Mouse (Mus musculus): ENCODE results near the gene Irf1.

DNA sequence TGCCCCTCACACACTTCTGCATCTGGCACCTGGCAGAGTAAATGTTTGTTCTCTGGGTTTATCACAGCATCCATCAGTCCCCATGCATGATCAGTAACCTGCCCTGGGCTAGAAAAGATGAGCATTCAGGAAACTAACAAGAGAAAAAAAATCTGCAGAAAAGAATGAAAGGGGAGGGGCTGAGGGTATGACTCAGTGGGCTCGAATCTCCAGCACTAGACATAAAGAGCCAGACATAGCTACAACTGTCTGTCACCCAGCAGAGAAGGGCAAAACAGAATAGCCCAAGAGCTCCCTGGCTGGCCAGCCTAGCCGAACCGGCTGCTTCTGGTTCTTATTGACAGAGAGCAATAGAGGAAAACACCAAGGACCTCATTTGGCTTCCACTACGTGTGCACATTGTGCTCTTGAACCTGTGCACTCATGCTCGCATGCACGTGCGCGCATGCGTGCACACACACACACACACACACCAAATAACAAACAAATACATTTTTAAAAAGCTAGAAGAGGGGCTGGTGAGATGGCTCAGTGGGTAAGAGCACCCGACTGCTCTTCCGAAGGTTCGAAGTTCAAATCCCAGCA lies 14.7 kb upstream of the Irf1 start:
- TF ChIP-seq POLR2A (IDR thresholded peaks at IDR 0.05; ENCODE audit: borderline replicate concordance, insufficient read depth, low read length) (no peak), CTCF (IDR thresholded peaks at IDR 0.05; ENCODE audit: borderline replicate concordance, insufficient read depth, low read depth, low read length) (no peak)

Data from cerebellum, adult 2 months (tissue).